Mouse (Mus musculus) hindbrain, embryonic 12.5 days (tissue): ENCODE data around the gene Csnk2b. TPM values are rescaled to one million over a fixed set of nuclear protein-coding genes. Genes with fewer than 3 reads are reported as not detected.
A peak's percentile ranks its signal among the peaks of the same experiment; 100 is the strongest.

Source experiments
- ATAC-seq: fragments of 200-750 bp; cut with Nextera tagmentation; 2 replicates; pipeline ENCODE4 v1.8.0; 2017; ENCODE audit warnings: moderate TSS enrichment; ENCODE audit not compliant: low FRiP score
- H3K27ac ChIP-seq: fragments of 300-500 bp; sonication (generic); 2 replicates; pipeline ENCODE4 v1.5.1; 2016; ENCODE audit warnings: mild to moderate bottlenecking
- H3K27me3 ChIP-seq: fragments of 300-500 bp; sonication (generic); 2 replicates; pipeline ENCODE4 v1.6.1; 2016; ENCODE audit warnings: mild to moderate bottlenecking
- H3K36me3 ChIP-seq: fragments of 300-500 bp; sonication (generic); 2 replicates; pipeline ENCODE4 v1.6.1; 2016; ENCODE audit warnings: mild to moderate bottlenecking
- H3K4me1 ChIP-seq: fragments of 300-500 bp; sonication (generic); 2 replicates; pipeline ENCODE4 v1.6.1; 2016
- H3K4me2 ChIP-seq: fragments of 300-500 bp; sonication (generic); replicated peaks from 2 replicates; pipeline ENCODE4 v1.6.1; 2016; ENCODE audit warnings: mild to moderate bottlenecking
- H3K4me3 ChIP-seq: fragments of 300-500 bp; sonication (generic); 2 replicates; pipeline ENCODE4 v1.5.1; 2016; ENCODE audit warnings: mild to moderate bottlenecking
- H3K9ac ChIP-seq: fragments of 300-500 bp; sonication (generic); 2 replicates; pipeline ENCODE4 v1.6.1; 2016; ENCODE audit warnings: mild to moderate bottlenecking, moderate library complexity
- H3K9me3 ChIP-seq: fragments of 300-500 bp; sonication (generic); replicated peaks from 2 replicates; pipeline ENCODE4 v1.6.1; 2016; ENCODE audit warnings: mild to moderate bottlenecking
- WGBS: fragments of 180-500 bp; shearing (Covaris S2); methylation state at CpG from one replicate; pipeline ENCODE4 v1.1.7; 2016; 5-methylcytosine and 5-hydroxymethylcytosine counted together
- polyA plus RNA-seq: library from polyadenylated mRNA; unstranded; fragments of >200 nt; fragmentation: Nextera tagmentation; extraction: Ambion mirVana; gene quantifications from 2 replicates; pipeline ENCODE4 v1.2.1, GENCODE M21; 2016

The Csnk2b gene
- polyA plus RNA-seq = 237 and 276 TPM in 2 replicates

DNA sequence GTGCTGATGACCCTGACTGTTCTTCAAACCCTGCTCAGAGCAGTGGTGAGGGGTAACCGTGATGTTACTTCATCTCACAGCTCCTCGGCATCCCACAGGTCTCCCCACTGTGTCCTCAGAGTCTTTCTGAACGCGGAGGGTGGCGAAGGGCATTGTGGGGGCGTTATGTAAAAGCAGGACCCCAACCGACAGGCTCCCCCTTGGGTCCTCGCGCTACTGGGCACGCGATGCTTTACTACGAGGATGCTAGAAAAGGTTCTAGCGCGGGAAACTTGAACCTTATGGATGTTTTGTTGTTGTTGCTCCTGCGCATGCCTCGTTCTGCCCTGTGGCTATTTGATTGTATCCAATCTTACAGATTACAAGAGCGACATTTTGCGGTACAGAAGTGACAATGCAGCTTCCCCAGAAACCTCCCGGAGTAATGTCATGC, at the start of gene Csnk2b:
Gene Csnk2b, minus strand, starts transcription at position 183 of the 433 bp plus-strand sequence.
- Histone ChIP-seq H3K4me1 (peaks cover 30% of the 10 kb centered on the region), H3K27ac (peak within 1 kb of the TSS; percentile 91), H3K4me3 (peak within 1 kb of the TSS; percentile 74), H3K36me3 (peaks cover 34% of the 10 kb centered on the region), H3K9me3 (no peaks in the 10 kb centered on the region), H3K4me2 (peak within 1 kb of the TSS; percentile 97), H3K9ac (peak within 1 kb of the TSS; percentile 88), H3K27me3 (no peaks in the 10 kb centered on the region)
- under 1% methylated on average over 19 of the region's 19 CpGs for WGBS
- peak; percentile 17; the same call in 1 of the 2 replicates for ATAC-seq

- H3K27ac ChIP-seq = no peak overlapping the region
- H3K4me1 ChIP-seq = peaks cover 9% of the 10 kb centered on the region
- no peaks in the 10 kb centered on the region for H3K9me3 ChIP-seq
- no peak for ATAC-seq
- no peak overlapping the region for H3K4me2 ChIP-seq
- 17% methylated on average over 4 of the region's 4 CpGs for WGBS
- 0 out of 2 replicates have a peak, but pooled peaks cover 6% of the 10 kb centered on the region for H3K27me3 ChIP-seq
- no peak overlapping the region for H3K4me3 ChIP-seq
- H3K36me3 ChIP-seq = no peaks in the 10 kb centered on the region
- no peak overlapping the region for H3K9ac ChIP-seq
Measured at GRCm38 (mm10) chr17:35168541-35169207, 46.8 kb upstream of the Csnk2b start.

DNA sequence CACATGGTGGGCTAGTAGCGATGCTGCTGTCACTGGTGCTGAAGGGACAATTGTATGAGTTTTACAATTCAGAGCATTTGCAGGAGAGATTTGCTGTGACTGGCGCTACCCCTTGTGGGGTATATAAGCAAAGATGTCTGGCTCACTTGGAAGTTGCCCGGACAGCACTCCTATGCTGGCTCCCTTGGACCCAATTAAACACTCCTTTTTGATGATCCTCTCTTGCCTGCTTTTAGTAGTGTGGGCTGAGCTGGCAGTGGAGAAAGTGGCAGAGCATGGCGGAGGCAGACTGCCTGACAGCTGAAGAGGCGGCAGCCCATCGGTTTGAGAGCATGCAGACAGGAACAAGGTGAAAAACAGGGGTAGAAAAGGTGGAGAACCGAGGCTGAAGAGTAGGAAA, 45.9 kb upstream of the Csnk2b start:
- Histone ChIP-seq H3K9ac (no peak overlapping the region), H3K9me3 (no peaks in the 10 kb centered on the region), H3K27ac (no peak overlapping the region), H3K4me2 (no peak overlapping the region), H3K4me3 (no peak overlapping the region), H3K27me3 (0 out of 2 replicates have a peak, but pooled peaks cover 3% of the 10 kb centered on the region), H3K36me3 (no peaks in the 10 kb centered on the region), H3K4me1 (peaks cover 17% of the 10 kb centered on the region)
- no peak for ATAC-seq
- WGBS = 86% methylated on average over 7 of the region's 7 CpGs

- H3K36me3 ChIP-seq = peaks cover 6% of the 10 kb centered on the region
- no peaks in the 10 kb centered on the region for H3K9me3 ChIP-seq
- H3K9ac ChIP-seq = peak overlapping the region; percentile 49; the same call in 1 of the 2 replicates
- peak overlapping the region; percentile 99 for H3K4me3 ChIP-seq
- no peak for ATAC-seq
- peak overlapping the region; percentile 54 for H3K4me2 ChIP-seq
- H3K27ac ChIP-seq = peak overlapping the region; percentile 98
- peaks cover 30% of the 10 kb centered on the region for H3K4me1 ChIP-seq
- WGBS = 69% methylated on average over 8 of the region's 8 CpGs
- H3K27me3 ChIP-seq = no peaks in the 10 kb centered on the region
Measured at GRCm38 (mm10) chr17:35166352-35167035, 44.6 kb upstream of the Csnk2b start.

DNA sequence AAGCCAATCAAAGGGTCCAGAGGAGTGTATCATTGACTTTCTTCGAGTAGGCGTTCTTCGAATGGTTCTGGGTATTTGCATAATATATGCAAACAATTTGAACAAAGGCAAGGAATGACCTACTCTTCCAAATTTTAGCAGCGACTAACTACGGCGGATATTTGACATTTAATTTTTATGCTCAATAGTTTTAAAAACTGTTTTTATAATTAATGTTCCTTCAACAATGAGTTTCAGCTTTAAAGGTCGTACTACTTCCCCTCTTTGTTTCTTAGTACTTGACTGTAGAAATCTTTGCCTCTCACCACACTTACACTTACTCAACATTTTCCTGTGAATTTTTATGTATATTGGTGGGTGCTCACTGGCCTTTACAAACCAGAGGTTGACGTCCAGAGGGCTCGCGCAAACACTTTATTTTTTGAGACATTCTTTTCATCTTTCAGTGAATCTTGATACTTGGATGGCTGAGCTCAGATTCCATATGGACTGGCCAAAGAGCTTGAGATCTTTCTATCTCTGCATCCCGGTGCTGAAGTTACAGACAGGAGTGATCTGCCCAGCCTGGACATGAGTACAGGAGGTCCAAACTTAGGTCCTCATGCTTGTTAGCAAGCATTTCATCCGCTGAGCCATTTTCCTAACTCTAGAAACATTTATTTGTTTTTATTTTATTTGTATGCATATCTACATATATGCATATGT, 43.8 kb upstream of the Csnk2b start:
- Histone ChIP-seq H3K36me3 (peaks cover 15% of the 10 kb centered on the region), H3K27me3 (no peaks in the 10 kb centered on the region), H3K4me3 (peak overlapping the region; percentile 99), H3K9me3 (no peaks in the 10 kb centered on the region), H3K27ac (peak overlapping the region; percentile 98), H3K9ac (peak overlapping the region; percentile 49), H3K4me1 (peaks cover 33% of the 10 kb centered on the region), H3K4me2 (peak overlapping the region; percentile 54)
- peak; percentile 87 for ATAC-seq
- 24% methylated on average over 12 of the region's 12 CpGs for WGBS

- H3K4me2 ChIP-seq = peak within 1 kb of the TSS; percentile 93
- H3K4me3 ChIP-seq = peak within 1 kb of the TSS; percentile 99
- ATAC-seq = peak; percentile 95
- peaks cover 23% of the 10 kb centered on the region for H3K36me3 ChIP-seq
- H3K27me3 ChIP-seq = no peaks in the 10 kb centered on the region
- peak within 1 kb of the TSS; percentile 100 for H3K9ac ChIP-seq
- H3K4me1 ChIP-seq = peaks cover 33% of the 10 kb centered on the region
- 1% methylated on average over 67 of the region's 89 CpGs for WGBS
- no peaks in the 10 kb centered on the region for H3K9me3 ChIP-seq
- peak within 1 kb of the TSS; percentile 98 for H3K27ac ChIP-seq
Measured at GRCm38 (mm10) chr17:35164568-35165450, 43.0 kb upstream of the Csnk2b start, which contains the start of gene Prrc2a. Gene Prrc2a (minus strand): TSS chr17:35164897.

DNA sequence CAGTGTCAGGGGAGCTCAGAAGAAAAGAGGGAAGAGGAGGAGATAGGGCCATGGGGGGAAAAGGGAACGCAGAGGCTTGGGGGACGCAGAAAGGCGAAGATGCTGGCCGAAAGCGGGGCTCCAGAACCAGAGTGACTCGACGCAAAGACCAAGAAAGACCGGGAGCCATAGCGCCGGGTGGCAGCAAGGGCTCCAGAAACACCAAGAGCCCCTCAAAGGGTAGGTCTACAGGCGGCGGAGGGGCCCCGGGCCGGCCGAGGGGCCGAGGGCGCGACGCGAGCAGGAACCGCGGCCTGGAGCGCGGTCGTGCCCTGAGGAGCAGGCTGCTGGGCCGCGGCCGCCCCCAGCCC, 42.3 kb upstream of the Csnk2b start:
- no peaks in the 10 kb centered on the region for H3K27me3 ChIP-seq
- under 1% methylated on average over 24 of the region's 28 CpGs for WGBS
- peak overlapping the region; percentile 98 for H3K27ac ChIP-seq
- H3K4me2 ChIP-seq = peak overlapping the region; percentile 93
- no peak for ATAC-seq
- H3K4me3 ChIP-seq = peak overlapping the region; percentile 99
- H3K4me1 ChIP-seq = peaks cover 33% of the 10 kb centered on the region
- H3K9ac ChIP-seq = peak overlapping the region; percentile 100
- no peaks in the 10 kb centered on the region for H3K9me3 ChIP-seq
- H3K36me3 ChIP-seq = peaks cover 29% of the 10 kb centered on the region

GRCm38 (mm10) chr17:35163326-35164081, 41.7 kb upstream of the Csnk2b start:
- Histone ChIP-seq H3K4me2 (peak overlapping the region; percentile 93), H3K9me3 (no peaks in the 10 kb centered on the region), H3K4me3 (peak overlapping the region; percentile 99), H3K36me3 (peaks cover 36% of the 10 kb centered on the region), H3K9ac (peak overlapping the region; percentile 100), H3K27ac (peak overlapping the region; percentile 98), H3K4me1 (peaks cover 33% of the 10 kb centered on the region), H3K27me3 (no peaks in the 10 kb centered on the region)
- 16% methylated on average over 8 of the region's 8 CpGs for WGBS
- no peak for ATAC-seq

DNA sequence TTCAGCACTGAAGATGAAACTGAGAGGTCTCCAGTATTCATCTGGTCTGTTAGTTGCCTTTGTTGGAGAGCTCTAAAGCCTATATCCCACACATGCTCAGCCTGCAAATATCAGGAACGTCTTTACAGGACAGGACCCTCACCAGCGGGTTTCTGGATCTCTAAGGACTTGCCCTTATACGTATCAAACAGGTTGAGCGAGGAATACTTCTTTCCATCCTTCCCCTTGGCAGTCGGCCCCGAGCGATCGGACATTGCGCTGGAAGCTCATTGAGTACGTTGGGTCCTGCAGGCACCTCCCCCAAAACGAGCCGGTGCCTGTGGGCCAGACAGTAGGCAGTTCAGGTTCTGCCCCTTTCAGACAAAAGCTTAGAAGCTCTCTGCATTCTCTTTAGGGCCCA, 40.9 kb upstream of the Csnk2b start:
- Histone ChIP-seq H3K4me1 (peaks cover 33% of the 10 kb centered on the region), H3K9me3 (no peaks in the 10 kb centered on the region), H3K36me3 (peaks cover 44% of the 10 kb centered on the region), H3K9ac (peak overlapping the region; percentile 100), H3K27ac (peak overlapping the region; percentile 12; the same call in 1 of the 2 replicates), H3K27me3 (no peaks in the 10 kb centered on the region), H3K4me2 (peak overlapping the region; percentile 93), H3K4me3 (peak overlapping the region; percentile 99)
- ATAC-seq = no peak
- 57% methylated on average over 12 of the region's 12 CpGs for WGBS

- 77% methylated on average over 14 of the region's 14 CpGs for WGBS
- peak overlapping the region; percentile 100; the same call in 1 of the 2 replicates for H3K9ac ChIP-seq
- H3K36me3 ChIP-seq = peaks cover 50% of the 10 kb centered on the region
Measured at GRCm38 (mm10) chr17:35162121-35162520, 40.3 kb upstream of the Csnk2b start.

DNA sequence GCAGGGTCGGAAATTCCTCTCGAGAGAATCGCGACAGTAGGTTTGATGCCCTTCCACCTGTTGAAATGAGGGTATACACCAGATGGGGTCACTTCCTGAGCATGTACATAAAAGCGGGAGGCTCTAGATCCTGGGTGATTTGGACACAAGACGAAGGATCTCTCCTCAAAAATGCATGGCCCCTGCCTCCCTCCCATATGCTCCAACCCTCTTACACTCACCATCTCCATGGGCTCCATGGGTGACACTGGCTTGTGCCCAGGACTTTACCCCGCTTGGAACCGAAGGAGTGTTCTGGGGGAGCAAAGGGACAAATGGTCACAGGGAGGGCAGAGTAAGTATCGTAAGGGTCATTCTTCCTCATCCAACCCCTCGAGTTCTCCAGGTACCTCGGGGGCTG, 39.6 kb upstream of the Csnk2b start:
- Histone ChIP-seq H3K4me3 (no peak overlapping the region), H3K27me3 (no peaks in the 10 kb centered on the region), H3K4me1 (peaks cover 31% of the 10 kb centered on the region), H3K9ac (no peak overlapping the region), H3K27ac (no peak overlapping the region), H3K36me3 (peaks cover 57% of the 10 kb centered on the region), H3K4me2 (no peak overlapping the region), H3K9me3 (no peaks in the 10 kb centered on the region)
- WGBS = 84% methylated on average over 11 of the region's 11 CpGs
- ATAC-seq = no peak

More at GRCm38 (mm10) chr17:35162121-35162520, 40.3 kb upstream of the Csnk2b start:
- Histone ChIP-seq H3K4me2 (peak overlapping the region; percentile 93), H3K9me3 (no peaks in the 10 kb centered on the region), H3K27ac (no peak overlapping the region), H3K4me3 (peak overlapping the region; percentile 99), H3K4me1 (peaks cover 33% of the 10 kb centered on the region), H3K27me3 (no peaks in the 10 kb centered on the region)
- no peak for ATAC-seq
